Mouse (Mus musculus) intestine, embryonic 16.5 days (tissue): ENCODE data around the gene Hyal3. TPM values are rescaled to one million over a fixed set of nuclear protein-coding genes. Genes with fewer than 3 reads are reported as not detected.

Experiments used
- ATAC-seq: fragments of 200-750 bp; cut with Nextera tagmentation; 2 replicates; pipeline ENCODE4 v1.8.0; 2017; ENCODE audit warnings: moderate TSS enrichment, moderate library complexity
- H3K27ac ChIP-seq: fragments of 300-500 bp; sonication (generic); 2 replicates; pipeline ENCODE4 v1.5.1; 2014; ENCODE audit warnings: mild to moderate bottlenecking, low read length
- H3K27me3 ChIP-seq: fragments of 300-500 bp; sonication (generic); replicated peaks from 2 replicates; pipeline ENCODE4 v1.6.1; 2014; ENCODE audit warnings: low read length, control low read depth, mixed read lengths; ENCODE audit not compliant: control insufficient read depth, insufficient read depth
- H3K36me3 ChIP-seq: fragments of 300-500 bp; sonication (generic); 2 replicates; pipeline ENCODE4 v1.6.1; 2014; ENCODE audit warnings: low read length, control low read depth; ENCODE audit not compliant: control insufficient read depth, insufficient read depth
- H3K4me1 ChIP-seq: fragments of 300-500 bp; sonication (generic); 2 replicates; pipeline ENCODE4 v1.6.1; 2014; ENCODE audit warnings: low read length, control low read depth, mixed read lengths; ENCODE audit not compliant: control insufficient read depth, insufficient read depth
- H3K4me2 ChIP-seq: fragments of 300-500 bp; sonication (generic); 2 replicates; pipeline ENCODE4 v1.6.1; 2014; ENCODE audit warnings: low read depth, low read length, control low read depth
- H3K4me3 ChIP-seq: fragments of 300-500 bp; sonication (generic); 2 replicates; pipeline ENCODE4 v1.5.1; 2014; ENCODE audit warnings: mild to moderate bottlenecking, low read length
- H3K9ac ChIP-seq: fragments of 300-500 bp; sonication (generic); 2 replicates; pipeline ENCODE4 v1.6.1; 2014; ENCODE audit warnings: low read depth, low read length
- H3K9me3 ChIP-seq: fragments of 300-500 bp; sonication (generic); 2 replicates; pipeline ENCODE4 v1.6.1; 2016; ENCODE audit warnings: low read length, control low read depth; ENCODE audit not compliant: control insufficient read depth
- WGBS: fragments of 180-500 bp; shearing (Covaris S2); extraction: QIAGEN DNeasy Blood & Tissue Kit; methylation state at CpG from one replicate; pipeline ENCODE4 v1.1.7; 2014; 5-methylcytosine and 5-hydroxymethylcytosine counted together
- polyA plus RNA-seq: library from polyadenylated mRNA; unstranded; fragments of >200 nt; fragmentation: Nextera tagmentation; extraction: Ambion mirVana; gene quantifications from 2 replicates; pipeline ENCODE4 v1.2.1, GENCODE M21; 2015

The Hyal3 gene
- polyA plus RNA-seq, 1 experiment from 2014 or later, result 0.68 TPM

- Histone ChIP-seq H3K9ac (peak within 1 kb of the TSS; percentile 83), H3K36me3 (peaks cover 13% of the 10 kb centered on the region), H3K4me3 (peak within 1 kb of the TSS; percentile 82), H3K27ac (peak within 1 kb of the TSS; percentile 82), H3K4me2 (peak within 1 kb of the TSS; percentile 74), H3K9me3 (no peaks in the 10 kb centered on the region), H3K4me1 (peaks cover 31% of the 10 kb centered on the region), H3K27me3 (no peaks in the 10 kb centered on the region)
- ATAC-seq, result peak; percentile 96
- WGBS, result 12% methylated on average over 46 of the region's 46 CpGs
Measured at GRCm38 (mm10) chr9:107586974-107587832, 6.6 kb downstream of the Hyal3 start, which contains the start of gene Ifrd2. Ifrd2 (plus strand) TSS chr9:107587642.

DNA sequence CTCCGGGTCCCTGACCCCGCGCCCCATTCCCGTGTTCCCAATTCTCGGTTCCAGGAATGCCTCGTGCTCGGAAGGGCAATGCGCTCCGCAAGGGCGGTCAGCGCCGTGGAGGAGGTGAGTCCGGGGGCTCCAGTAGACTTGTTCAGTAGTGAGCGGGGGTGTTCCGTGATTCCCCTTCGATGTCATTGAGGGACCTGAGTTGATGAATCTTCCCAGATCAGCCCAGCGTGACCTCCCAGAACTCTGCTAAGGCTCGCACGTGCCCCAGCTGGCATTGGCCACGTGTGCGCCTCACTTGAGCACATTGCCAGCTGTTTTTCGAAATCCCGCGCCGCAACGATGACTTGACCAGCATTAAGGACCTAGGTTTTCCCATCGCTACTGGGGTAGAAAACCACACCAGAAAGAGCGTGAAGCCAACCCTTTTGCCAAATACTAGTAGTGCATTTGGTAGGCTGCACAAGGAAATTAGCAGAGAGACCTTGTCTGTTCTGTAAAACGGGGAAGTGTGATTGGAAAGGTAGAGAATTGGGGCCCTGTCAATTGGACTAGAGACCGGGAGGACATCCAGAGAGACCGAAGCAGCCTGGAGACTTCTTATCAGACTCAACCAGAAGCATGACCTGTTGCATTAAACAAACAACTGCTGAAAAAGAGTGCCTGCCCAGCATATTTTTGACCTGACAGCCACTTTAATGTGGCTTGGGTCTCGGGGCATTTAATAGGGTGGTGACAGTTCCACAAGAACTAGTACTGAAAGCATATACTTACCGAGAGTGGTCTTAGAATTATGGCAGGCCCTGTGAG lies 7.4 kb downstream of the Hyal3 start:
- WGBS, result 2% methylated on average over 33 of the region's 33 CpGs
- no peak for ATAC-seq

DNA sequence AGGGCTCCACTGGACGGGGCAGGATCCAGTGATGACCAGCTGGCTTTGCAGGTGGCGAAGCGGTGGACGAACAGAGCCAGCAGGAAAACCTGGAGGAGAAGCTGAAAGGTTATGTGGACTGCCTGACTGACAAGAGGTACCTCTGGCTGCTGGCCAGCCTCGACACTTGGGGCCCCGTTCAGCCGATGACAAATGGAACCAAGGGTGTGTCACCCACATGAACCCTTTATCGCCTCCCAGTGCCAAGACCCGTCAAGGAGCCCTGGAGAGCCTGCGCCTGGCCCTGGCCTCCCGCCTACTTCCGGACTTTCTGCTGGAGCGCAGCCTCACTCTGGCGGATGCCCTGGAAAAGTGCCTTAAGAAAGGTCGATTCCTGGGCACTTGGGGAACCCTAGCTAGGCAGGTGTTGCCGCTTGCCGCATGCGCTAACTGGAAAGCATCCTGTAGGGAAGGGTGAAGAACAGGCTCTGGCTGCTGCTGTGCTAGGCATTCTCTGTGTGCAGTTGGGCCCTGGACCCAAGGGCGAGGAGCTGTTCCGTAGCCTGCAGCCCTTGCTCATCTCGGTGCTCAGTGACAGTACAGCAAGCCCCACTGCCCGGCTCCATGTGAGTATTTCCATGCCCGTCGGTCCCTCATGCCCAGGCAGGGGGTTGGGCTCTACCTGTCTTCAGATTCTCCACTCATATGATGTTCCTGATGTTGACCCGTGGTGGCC lies 9.6 kb downstream of the Hyal3 start:
- H3K9me3 ChIP-seq, result no peaks in the 10 kb centered on the region
- peaks cover 23% of the 10 kb centered on the region for H3K36me3 ChIP-seq

More for the DNA sequence above, 7.4 kb downstream of the Hyal3 start:
- Histone ChIP-seq H3K4me1 (peaks cover 31% of the 10 kb centered on the region), H3K27me3 (no peaks in the 10 kb centered on the region), H3K4me3 (peak overlapping the region; percentile 82), H3K4me2 (peak overlapping the region; percentile 74), H3K27ac (peak overlapping the region; percentile 82), H3K9ac (peak overlapping the region; percentile 83), H3K36me3 (peaks cover 15% of the 10 kb centered on the region), H3K9me3 (no peaks in the 10 kb centered on the region)

GRCm38 (mm10) chr9:107590773-107591060 lies 10.1 kb downstream of the Hyal3 start:
- Histone ChIP-seq H3K4me2 (peak overlapping the region; percentile 43), H3K9me3 (no peaks in the 10 kb centered on the region), H3K4me3 (peak overlapping the region; percentile 15; the same call in 1 of the 2 replicates), H3K4me1 (peaks cover 31% of the 10 kb centered on the region), H3K9ac (peak overlapping the region; percentile 55), H3K27ac (peak overlapping the region; percentile 85), H3K36me3 (peaks cover 23% of the 10 kb centered on the region), H3K27me3 (no peaks in the 10 kb centered on the region)
- 83% methylated on average over 6 of the region's 6 CpGs for WGBS
- ATAC-seq, result no peak

More for the DNA sequence above, 9.6 kb downstream of the Hyal3 start:
- Histone ChIP-seq H3K4me1 (peaks cover 31% of the 10 kb centered on the region), H3K4me2 (peak overlapping the region; percentile 74), H3K9ac (peak overlapping the region; percentile 83), H3K27me3 (no peaks in the 10 kb centered on the region), H3K4me3 (peak overlapping the region; percentile 15; the same call in 1 of the 2 replicates), H3K27ac (peak overlapping the region; percentile 85)
- peak; percentile 41 for ATAC-seq
- 75% methylated on average over 25 of the region's 25 CpGs for WGBS

GRCm38 (mm10) chr9:107593101-107593976 lies 12.7 kb downstream of the Hyal3 start:
- no peak overlapping the region for H3K9ac ChIP-seq
- no peak overlapping the region for H3K27ac ChIP-seq
- H3K4me3 ChIP-seq, result no peak overlapping the region
- H3K9me3 ChIP-seq, result no peaks in the 10 kb centered on the region
- H3K4me2 ChIP-seq, result no peak overlapping the region
- peaks cover 25% of the 10 kb centered on the region for H3K4me1 ChIP-seq
- 80% methylated on average over 11 of the region's 11 CpGs for WGBS
- H3K27me3 ChIP-seq, result no peaks in the 10 kb centered on the region
- no peak for ATAC-seq
- peaks cover 23% of the 10 kb centered on the region for H3K36me3 ChIP-seq

DNA sequence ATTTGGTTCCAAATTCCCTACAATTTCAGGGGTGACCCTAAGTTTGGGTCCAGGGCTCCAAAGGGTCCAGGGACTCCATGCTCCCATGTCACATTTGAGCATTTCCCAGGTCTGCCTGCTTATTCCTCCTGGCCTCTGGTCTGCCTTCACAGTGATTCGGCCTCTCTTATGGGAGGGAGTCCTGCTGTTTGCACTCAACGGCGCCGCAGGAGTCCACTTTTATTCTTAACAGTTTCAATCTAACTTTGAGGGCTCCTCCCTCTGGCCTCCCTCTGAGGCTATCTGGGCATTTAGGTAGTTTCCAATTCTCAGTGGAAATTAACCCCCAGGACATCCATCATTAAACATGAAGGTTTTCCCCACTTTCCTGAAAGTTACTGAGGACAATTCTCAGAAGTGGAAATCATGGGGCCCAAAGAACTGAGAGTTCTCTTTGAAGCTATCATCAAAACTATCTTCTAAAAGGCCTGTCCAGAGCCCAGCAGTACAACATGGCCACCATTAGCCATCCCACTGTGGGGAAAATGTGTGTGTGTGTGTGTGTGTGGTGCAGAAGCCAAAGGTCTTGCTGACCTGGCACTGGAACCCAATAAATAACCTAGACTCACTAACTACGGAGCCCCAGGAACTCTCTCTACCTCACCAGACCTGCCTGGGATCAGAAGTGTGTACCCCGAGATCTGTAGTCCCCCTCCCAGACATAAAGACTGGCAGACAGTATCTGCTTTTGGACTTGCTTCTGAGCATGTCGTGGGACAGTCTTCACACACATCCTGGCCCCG lies 13.9 kb downstream of the Hyal3 start:
- ATAC-seq, result no peak
- WGBS, result 80% methylated on average over 8 of the region's 8 CpGs
- Histone ChIP-seq H3K4me3 (no peak overlapping the region), H3K36me3 (peaks cover 23% of the 10 kb centered on the region), H3K27ac (no peak overlapping the region), H3K27me3 (no peaks in the 10 kb centered on the region), H3K9ac (no peak overlapping the region), H3K4me1 (peaks cover 21% of the 10 kb centered on the region), H3K9me3 (no peaks in the 10 kb centered on the region), H3K4me2 (no peak overlapping the region)

DNA sequence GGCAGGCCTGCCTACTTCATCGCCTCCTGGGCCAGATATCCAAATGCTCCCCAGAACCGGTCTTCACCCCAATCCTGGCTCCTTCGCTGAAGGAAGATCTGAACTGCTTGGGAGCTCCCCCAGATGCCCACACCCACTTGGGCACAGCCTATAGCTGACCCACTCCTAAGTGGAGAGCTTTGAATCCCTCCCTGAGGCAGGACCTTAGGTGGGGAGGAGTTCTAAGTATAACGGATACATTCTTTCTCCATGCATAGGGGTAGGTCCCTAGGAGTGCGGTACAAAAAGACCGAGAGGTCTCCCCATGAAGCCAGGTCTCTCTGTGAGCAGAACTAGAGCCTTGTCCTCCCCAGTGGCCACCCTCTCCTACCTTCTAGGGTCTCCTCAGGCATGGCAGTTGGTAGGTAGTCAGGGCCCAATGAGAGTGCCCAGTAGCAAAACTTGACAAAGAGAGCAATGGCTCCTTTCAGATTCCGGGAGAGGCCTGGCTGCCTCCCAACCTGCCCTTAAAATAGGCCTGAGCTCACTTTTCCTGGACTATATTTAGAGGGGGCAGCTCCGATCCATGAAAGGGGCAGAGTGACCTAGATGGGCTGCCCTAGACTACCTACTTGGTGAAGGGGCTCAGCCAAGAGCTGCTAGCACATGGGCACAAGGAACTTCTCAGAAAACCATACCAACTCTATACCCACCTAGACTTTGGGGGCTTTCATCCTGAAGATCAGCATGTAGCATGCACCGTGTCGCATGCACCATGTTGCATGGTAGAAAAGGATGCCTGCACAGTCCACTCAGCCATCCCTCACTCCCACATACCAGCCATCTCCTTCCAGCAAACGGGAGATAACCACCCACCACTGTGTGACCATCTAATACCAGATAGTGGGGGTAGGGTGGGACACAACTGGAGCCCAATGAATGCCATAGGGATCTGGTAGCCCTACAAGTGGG lies 16.3 kb downstream of the Hyal3 start:
- Histone ChIP-seq H3K4me2 (no peak overlapping the region), H3K36me3 (peaks cover 15% of the 10 kb centered on the region), H3K4me3 (no peak overlapping the region), H3K27me3 (no peaks in the 10 kb centered on the region), H3K9ac (no peak overlapping the region), H3K4me1 (peaks cover 21% of the 10 kb centered on the region; the same call in 1 of the 2 replicates), H3K27ac (no peak overlapping the region), H3K9me3 (no peaks in the 10 kb centered on the region)
- 88% methylated on average over 11 of the region's 11 CpGs for WGBS
- no peak for ATAC-seq
